Mouse (Mus musculus): ENCODE data around the gene Syngr3. TPM values are rescaled to one million over a fixed set of nuclear protein-coding genes. Genes with fewer than 3 reads are reported as not detected.

The Syngr3 gene
- total and polyA plus RNA-seq, 3 experiments, result 0.15 to 0.68 TPM; not detected in 1

- H3K4me1 ChIP-seq (ENCODE audit: control insufficient read depth in 1 of 2, insufficient read depth in 2 of 2, low read length in 2 of 2), result peaks cover 0 to 7% of the 10 kb centered on the region in 2 experiments; a peak in 1 of 4 replicates
- H3K36me3 ChIP-seq (ENCODE audit: control insufficient read depth in 1 of 2, insufficient read depth in 2 of 2, low read length in 2 of 2), result peaks cover 5 to 10% of the 10 kb centered on the region in 2 experiments; a peak in 3 of 4 replicates
- H3K27ac ChIP-seq (ENCODE audit: control insufficient read depth, low read depth, low read length), result peak within 1 kb of the TSS; percentile 6
- H3K4me3 ChIP-seq (ENCODE audit: control insufficient read depth in 1 of 2, insufficient read depth in 1 of 2, low read depth in 2 of 2, low read length in 2 of 2), result peak within 1 kb of the TSS; percentile 39 to 98
- H3K9me3 ChIP-seq (replicated peaks; ENCODE audit: insufficient read depth, low read length), result no peaks in the 10 kb centered on the region
- H3K9ac ChIP-seq (ENCODE audit: control insufficient read depth, low read depth, low read length, poor library complexity, severe bottlenecking), result peak within 1 kb of the TSS; percentile 98
- H3K27me3 ChIP-seq (ENCODE audit: control insufficient read depth in 1 of 2, insufficient read depth in 2 of 2, low read length in 2 of 2), result no peaks in the 10 kb centered on the region
- DNase-seq (ENCODE audit: low read depth, low spot score), result peak; percentile 31
- H3K79me2 ChIP-seq (ENCODE audit: control insufficient read depth, insufficient read depth, low read length, poor library complexity), result peaks cover 40% of the 10 kb centered on the region
- no peak for TF ChIP-seq SIN3A (IDR thresholded peaks at IDR 0.05; ENCODE audit: low read length)
- no peak for TF ChIP-seq POLR2AphosphoS5 (IDR thresholded peaks at IDR 0.05; ENCODE audit: borderline replicate concordance, low read depth, low read length)
- TF ChIP-seq ELF1 (IDR thresholded peaks at IDR 0.05; ENCODE audit: low read depth, low read length), result no peak
- TF ChIP-seq ZNF384 (IDR thresholded peaks at IDR 0.05; ENCODE audit: low read depth, low read length), result no peak
- no peak for TF ChIP-seq GABPA (IDR thresholded peaks at IDR 0.05; ENCODE audit: low read depth, low read length)
- TF ChIP-seq TBP (IDR thresholded peaks at IDR 0.05; ENCODE audit: low read depth, low read length), result no peak
- TF ChIP-seq MAX (IDR thresholded peaks at IDR 0.05; ENCODE audit: low read length), result no peak
- no peak for TF ChIP-seq GATA1 (IDR thresholded peaks at IDR 0.05; ENCODE audit: low read depth, low read length)
- no peak for TF ChIP-seq TCF12 (IDR thresholded peaks at IDR 0.05; ENCODE audit: low read depth, low read length)
- TF ChIP-seq ZKSCAN1 (IDR thresholded peaks at IDR 0.05; ENCODE audit: low read depth, low read length), result no peak
- TF ChIP-seq JUND (IDR thresholded peaks at IDR 0.05; ENCODE audit: low read depth, low read length), result no peak
- TF ChIP-seq HCFC1 (IDR thresholded peaks at IDR 0.05; ENCODE audit: low read depth, low read length), result no peak
Measured at GRCm38 (mm10) chr17:24717943-24718342, 28.2 kb upstream of the Syngr3 start, which contains the start of the genes Rnf151 and Rps2. Rnf151 (minus strand) TSS chr17:24718063. Rps2 (plus strand) TSS chr17:24718116.

- peaks cover 0 to 5% of the 10 kb centered on the region in 2 experiments; a peak in 2 of 4 replicates for H3K36me3 ChIP-seq (ENCODE audit: control insufficient read depth in 1 of 2, insufficient read depth in 2 of 2, low read length in 2 of 2)
- peaks cover 25% of the 10 kb centered on the region for H3K79me2 ChIP-seq (ENCODE audit: control insufficient read depth, insufficient read depth, low read length, poor library complexity)
- peaks cover 0 to 7% of the 10 kb centered on the region in 2 experiments; a peak in 1 of 4 replicates for H3K4me1 ChIP-seq (ENCODE audit: control insufficient read depth in 1 of 2, insufficient read depth in 2 of 2, low read length in 2 of 2)
- H3K9ac ChIP-seq (ENCODE audit: control insufficient read depth, low read depth, low read length, poor library complexity, severe bottlenecking), result no peak overlapping the region
- TF ChIP-seq E2F4 (IDR thresholded peaks at IDR 0.05; ENCODE audit: borderline replicate concordance, low read depth, low read length) (no peak), TBP (IDR thresholded peaks at IDR 0.05; ENCODE audit: low read depth, low read length) (no peak), RAD21 (IDR thresholded peaks at IDR 0.05; ENCODE audit: low read depth, low read length) (no peak), USF1 (IDR thresholded peaks at IDR 0.05; ENCODE audit: low read depth, low read length) (no peak), ELF1 (IDR thresholded peaks at IDR 0.05; ENCODE audit: low read depth, low read length) (no peak), SIN3A (IDR thresholded peaks at IDR 0.05; ENCODE audit: low read length) (no peak), EP300 (IDR thresholded peaks at IDR 0.05; ENCODE audit: low read depth in 1 of 2, low read length in 2 of 2) (no peak), ETS1 (IDR thresholded peaks at IDR 0.05; ENCODE audit: low read depth, low read length) (no peak), TAL1 (IDR thresholded peaks at IDR 0.05; ENCODE audit: low read length) (no peak), USF2 (IDR thresholded peaks at IDR 0.05; ENCODE audit: borderline replicate concordance in 1 of 2, insufficient read depth in 1 of 2, low read depth in 1 of 2, low read length in 2 of 2) (no peak), MAFK (IDR thresholded peaks at IDR 0.05; ENCODE audit: borderline replicate concordance, low read depth, low read length) (no peak), POLR2AphosphoS5 (IDR thresholded peaks at IDR 0.05; ENCODE audit: borderline replicate concordance, low read depth, low read length) (no peak), UBTF (IDR thresholded peaks at IDR 0.05; ENCODE audit: borderline replicate concordance, insufficient read depth, low read depth, low read length) (no peak), ZC3H11A (IDR thresholded peaks at IDR 0.05; ENCODE audit: low read depth, low read length) (no peak)
- no peak for DNase-seq (ENCODE audit: low read depth, low spot score)
- H3K27ac ChIP-seq (ENCODE audit: control insufficient read depth, low read depth, low read length), result no peak overlapping the region
- H3K9me3 ChIP-seq (replicated peaks; ENCODE audit: insufficient read depth, low read length), result no peaks in the 10 kb centered on the region
- H3K4me3 ChIP-seq (ENCODE audit: control insufficient read depth in 1 of 2, insufficient read depth in 1 of 2, low read depth in 2 of 2, low read length in 2 of 2), result no peak overlapping the region
- no peaks in the 10 kb centered on the region for H3K27me3 ChIP-seq (ENCODE audit: control insufficient read depth in 1 of 2, insufficient read depth in 2 of 2, low read length in 2 of 2)
Measured at GRCm38 (mm10) chr17:24716166-24716682, 26.5 kb upstream of the Syngr3 start.
